Mouse (Mus musculus) gonadal fat pad, adult 2 months (tissue): ENCODE measurements around the gene Gm37240. TPM values are rescaled to one million over a fixed set of nuclear protein-coding genes. Genes with fewer than 3 reads are reported as not detected.
"Not testable (repeated sequence)": the region's sequence is repeated elsewhere in the genome, so short reads cannot be mapped to it uniquely, and the experiment has no call there.

Experiments
- DNase-seq: peaks from one replicate; pipeline ENCODE4 v3.0.0-alpha.2; 2012; ENCODE audit warnings: low read depth
- polyA plus RNA-seq: library from polyadenylated mRNA; depleted of rRNA; stranded (reverse); fragments of >200 nt; gene quantifications from 2 replicates; pipeline ENCODE4 v1.2.3, GENCODE M21; 2012

Gene Gm37240
- polyA plus RNA-seq, 1 experiment = 6.2 TPM

DNA sequence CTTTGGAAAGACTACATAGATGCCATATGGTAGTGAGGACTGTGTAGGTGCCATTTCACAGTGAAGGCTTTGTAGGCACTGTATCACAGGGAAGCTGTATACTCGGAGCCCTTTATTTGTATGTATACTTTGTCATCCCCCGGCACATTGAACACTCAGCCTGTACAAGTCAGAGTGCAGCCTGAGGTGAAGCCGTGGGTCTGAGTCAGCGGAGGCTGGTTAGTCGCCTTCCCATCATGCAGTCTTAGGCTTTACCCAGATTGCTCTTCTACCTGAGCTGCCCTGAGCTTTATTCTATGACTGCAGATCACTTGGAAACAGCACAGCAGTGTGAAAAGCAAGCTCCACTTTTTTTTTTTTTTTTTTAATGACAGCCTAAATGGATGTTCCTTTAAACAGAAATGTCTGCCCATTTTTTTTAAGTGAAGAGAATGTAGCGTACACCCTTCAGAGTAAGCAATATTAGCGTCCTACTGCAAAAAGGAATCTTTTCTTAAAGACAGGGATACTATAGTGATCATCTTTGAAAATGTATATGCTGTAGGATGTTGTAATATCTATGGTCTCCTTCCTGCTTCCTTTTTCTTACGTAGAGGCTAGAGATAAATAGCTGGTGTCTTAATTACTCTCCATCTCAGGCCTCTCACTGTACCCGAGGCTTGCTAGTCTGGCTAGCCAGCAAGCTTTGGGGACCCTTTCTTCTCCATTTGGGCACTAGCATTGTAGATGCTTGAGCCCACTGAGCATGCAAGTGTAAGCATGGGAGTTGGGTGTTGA, 969.2 kb downstream of the Gm37240 start:
- DNase-seq = no peak

DNA sequence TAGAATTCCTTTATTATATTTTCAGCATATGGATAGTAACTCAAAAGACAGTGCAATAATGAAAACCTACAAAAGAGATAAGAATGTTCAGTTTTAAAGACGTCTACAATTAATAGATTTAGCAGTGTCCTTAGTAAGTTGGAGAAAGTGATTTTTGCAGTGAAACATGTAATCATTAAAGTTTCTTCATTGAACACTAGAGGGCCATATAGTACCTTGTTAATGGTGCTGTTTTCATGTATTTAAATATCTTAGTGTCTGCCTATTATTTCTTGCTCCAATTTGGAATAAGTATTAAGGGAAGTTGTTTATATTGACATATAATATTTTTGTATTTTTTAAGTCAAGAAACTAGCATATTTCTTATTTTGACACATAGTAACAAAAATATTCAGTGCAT, 973.0 kb downstream of the Gm37240 start:
- DNase-seq = no peak

DNA sequence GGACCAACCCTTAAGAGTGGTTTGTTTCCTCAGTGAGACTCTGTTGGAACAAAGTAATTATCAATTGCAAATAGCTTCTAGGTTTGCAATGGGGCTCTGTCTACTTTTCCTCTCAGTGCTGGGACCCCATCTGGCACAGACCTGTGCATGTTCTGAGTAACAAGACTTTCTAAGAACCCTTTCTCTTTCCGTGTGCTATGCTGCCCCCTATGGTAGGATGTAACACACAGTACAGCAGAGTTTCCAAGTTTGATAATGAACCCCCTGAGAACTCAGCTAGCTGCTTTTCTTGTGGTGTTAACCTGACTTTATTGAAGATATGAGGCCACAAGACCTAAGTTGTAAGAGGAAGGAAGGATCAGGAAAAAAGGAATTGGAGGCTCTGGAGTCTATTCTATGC, 980.8 kb downstream of the Gm37240 start:
- DNase-seq = no peak

DNA sequence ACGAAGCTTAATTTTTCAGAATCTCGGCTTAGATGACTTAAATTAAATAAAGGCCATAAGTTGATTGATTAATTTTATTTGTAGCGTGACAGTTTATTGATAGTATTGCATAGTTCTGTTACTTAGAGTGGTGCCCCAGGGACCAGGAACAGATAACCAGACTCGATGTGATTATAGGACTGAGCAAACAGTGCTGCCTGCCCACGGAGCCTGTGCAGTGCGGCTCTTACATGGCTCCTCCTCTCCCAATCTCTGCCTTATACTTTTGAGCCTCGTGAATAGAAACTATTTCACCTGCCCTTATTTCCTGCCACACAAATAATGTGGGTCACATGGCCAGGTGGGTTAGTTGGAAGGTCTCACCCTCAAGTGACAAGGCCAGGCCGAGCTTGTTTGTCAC, 989.4 kb downstream of the Gm37240 start:
- DNase-seq = no peak

DNA sequence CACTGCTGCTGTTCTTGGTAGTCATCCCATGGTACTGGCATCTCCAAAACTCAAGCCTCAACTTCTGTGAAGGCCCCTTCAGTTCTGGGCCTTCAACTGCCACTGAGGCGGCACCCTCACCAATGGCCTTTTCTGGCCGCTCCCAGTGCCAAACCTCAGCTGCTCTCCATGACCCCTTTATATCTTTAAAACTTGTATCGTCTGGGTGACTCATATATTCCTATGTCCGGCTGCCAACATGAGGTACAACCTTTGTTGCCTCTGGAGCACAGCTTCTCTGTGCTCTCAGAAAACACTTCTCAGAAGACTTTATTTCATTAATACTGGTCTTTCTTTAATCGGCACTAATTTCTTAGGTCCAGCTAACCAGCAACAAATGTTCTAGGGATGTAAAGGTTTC, 996.3 kb downstream of the Gm37240 start:
- no peak for DNase-seq

DNA sequence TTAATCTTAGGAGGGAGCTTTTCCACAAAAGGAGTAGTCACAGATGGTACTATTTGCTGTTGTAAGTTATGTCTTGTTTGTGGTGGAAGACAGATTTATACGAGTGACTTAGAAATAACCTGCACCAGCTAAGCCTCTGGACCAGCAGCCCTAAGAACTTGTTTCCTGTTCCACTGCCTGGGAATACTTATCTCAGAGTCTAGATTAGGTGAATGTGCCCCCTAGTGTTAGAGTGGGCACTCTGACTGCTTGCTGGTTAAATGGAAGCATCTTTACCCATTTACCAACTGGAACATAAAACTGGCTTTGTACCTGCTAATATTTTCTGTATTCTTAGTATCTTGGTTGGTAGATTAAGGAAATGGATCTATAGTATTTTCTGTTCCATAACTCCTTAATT, 997.7 kb downstream of the Gm37240 start:
- no peak for DNase-seq

DNA sequence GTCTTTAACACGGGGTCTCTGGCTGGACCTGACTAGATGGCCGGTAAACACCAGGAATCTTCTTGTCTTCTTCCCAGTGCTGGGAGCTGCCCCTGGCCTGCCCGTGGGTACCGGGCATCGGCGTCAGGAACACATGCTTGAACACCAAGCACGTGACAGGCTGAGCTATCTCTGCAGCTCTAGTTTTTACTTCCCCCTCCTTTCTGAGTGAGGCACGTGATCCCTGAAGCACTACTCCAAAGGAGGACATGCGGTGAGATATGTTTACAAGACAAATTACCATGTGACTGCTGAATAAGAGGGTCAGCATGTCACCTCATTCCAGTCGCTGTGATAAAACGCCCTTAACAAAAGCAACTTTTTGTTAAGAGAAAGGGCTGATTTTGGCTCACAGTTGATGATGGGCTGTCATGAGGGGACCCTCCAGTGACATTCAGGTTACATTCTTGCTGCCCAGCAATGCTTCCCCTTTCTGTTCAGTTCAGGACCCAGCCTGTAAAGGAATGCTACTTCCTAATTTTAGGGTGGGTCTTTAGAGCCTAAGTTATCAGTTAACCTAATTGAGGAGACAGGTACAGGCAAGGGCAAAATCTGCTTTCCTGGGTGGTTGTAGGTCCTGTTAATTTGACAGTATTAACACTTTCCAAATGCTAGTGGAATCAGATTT, 1003.4 kb downstream of the Gm37240 start:
- no peak for DNase-seq

DNA sequence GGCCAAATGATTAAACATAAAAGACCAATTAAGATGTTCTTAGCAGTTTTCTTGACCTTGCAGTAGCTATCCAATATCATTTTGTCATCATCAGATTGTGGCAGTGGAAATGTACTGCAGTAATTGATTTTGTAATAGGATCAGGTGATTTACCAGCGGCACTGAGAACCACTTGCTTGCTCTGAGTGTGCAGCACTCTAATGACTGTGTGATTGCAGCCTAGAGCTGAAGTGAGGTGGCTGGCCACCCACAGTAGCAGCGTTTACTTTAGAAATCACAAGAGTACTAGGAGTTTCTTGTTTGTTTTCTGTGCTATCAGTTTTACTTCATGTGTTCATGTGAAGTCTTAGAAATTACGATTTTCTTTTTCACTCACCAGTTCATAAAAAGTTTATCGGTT, 1011.1 kb downstream of the Gm37240 start:
- no peak for DNase-seq

DNA sequence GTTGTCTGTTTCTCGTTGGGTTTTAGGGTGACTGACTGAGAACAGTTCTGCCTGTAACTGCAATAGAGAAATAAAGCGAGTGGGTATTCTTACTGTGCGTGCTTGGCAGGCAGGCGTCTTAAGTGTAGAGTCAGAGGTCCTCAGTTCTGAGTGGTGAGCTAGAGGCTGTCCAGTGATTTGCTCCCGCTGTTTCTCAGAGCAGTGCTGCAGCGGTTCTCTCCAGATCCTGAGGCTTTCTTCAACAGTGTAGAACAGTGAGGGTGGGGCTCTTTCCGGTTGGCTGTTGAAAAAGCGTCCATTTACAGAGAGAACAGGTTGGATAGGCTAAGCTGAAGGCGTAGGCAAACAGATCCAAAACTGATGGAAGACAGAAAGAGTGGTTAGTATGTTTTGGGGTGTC, 1012.0 kb downstream of the Gm37240 start:
- no peak for DNase-seq

DNA sequence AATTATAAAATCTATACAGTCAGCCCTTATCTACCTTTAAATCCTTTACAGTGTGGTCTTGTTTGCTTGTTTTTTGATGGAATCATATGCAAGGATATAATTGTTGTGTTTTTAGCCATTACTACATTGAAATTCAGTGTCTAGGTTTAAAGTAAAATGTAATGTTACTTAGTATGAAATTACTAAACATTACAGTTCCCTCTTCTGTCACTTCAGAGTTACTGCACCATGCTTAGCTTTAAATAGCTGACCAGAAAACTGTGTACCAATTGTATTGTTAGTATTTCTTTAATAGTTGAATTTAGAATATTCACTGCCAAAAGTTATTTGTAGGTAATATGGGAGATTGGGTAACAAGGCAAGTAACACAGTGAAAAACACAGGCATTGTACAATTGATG, 1017.2 kb downstream of the Gm37240 start:
- no peak for DNase-seq

DNA sequence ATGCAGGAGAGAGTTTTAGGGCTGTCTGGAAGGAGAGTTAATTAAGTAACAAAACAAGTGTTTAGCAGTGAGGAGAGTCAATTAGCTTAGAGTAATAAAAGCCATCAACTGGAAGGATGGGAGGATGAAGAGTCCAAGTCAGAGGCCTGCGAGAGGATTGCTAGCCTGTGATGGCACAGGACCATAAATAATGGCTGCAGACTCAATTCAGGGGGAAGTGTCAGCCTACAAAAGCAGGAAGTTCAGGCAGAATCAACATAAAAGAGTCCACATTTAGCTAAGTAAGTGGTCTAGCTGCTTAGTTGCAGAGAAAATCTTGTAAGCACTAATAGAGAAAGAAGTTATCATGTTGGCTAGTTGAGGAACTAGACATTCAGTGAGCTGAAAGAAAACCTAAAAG, 1019.3 kb downstream of the Gm37240 start:
- no peak for DNase-seq

DNA sequence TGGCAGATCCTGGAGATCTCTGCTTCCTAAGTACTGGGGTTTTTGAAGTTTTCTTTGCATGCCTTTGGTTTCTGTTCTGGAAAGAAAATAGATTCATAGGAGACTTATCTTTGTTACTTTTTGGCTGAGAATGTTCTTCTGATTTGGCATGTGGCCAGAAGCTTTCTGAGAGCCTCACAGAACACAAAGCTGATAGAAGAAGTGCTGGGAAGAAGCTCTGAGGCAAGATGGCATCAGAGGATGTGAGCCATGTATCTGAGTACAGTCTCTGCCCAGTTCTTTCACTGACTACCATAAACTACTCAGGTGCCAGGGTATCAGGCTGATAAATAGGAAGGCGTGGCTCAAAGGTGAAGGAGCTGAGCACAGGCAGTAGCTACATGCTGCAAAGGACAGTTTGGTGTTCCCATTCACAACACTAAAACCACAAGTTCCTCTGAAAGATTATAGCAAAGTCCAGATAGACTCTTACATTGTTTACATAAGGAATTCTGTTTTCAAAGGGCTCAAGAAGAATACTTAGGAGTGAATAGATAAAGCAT, 1019.8 kb downstream of the Gm37240 start:
- DNase-seq = no peak

DNA sequence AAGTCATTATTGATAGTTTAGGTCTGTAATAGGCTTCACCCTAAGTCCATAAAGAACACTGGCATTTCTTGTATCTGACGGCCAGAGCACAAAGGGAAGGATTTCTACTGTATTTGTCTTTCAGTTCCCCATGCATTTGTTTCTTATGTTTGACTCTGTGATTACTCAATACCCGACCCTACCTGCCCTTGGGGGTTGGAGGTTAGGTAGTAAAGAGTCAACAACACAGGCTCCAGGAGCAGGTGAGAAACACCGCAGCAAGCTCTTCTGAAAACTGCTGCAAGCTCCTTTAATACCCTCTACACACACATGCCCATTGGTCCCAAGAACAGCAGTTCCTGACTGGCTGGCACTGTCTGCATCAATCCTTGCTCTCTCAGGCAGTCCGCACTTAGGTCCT, 1020.5 kb downstream of the Gm37240 start:
- no peak for DNase-seq

DNA sequence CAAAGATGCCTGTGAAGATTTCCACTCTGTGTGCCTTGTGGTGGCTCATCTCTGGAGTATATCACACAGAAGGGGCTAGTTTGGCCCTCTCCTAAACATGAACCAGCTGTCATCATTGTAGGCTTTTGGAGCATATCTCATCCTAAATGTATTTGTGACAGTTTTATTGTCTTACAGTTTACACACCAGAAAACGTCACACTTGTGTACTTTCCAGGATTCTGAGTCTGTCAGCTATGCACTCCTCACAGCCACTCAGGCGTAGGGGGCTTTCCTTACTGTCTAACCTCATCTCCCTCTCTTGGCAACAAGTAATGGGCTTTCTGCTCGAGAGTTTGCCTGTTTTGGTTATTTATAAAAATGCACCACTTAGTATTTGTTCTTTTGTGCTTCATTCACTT, 1021.6 kb downstream of the Gm37240 start:
- no peak for DNase-seq

DNA sequence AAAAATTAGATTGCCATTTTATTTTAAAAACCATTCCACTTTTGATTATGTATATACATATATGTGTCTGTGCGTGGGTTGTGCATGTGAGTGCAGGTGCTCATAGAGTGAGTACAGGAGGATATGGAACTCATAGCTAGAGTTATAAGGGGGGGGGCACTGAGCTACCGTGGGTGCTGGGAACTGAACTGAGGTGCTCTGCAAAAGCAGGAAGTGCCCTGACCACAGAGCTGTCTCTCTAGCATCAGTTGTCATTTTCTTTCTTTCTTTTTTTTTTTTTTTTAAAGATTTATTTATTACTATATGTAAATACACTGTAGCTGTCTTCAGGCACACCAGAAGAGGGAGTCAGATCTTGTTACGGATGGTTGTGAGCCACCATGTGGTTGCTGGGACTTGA, 1025.5 kb downstream of the Gm37240 start:
- not testable (repeated sequence) for DNase-seq

DNA sequence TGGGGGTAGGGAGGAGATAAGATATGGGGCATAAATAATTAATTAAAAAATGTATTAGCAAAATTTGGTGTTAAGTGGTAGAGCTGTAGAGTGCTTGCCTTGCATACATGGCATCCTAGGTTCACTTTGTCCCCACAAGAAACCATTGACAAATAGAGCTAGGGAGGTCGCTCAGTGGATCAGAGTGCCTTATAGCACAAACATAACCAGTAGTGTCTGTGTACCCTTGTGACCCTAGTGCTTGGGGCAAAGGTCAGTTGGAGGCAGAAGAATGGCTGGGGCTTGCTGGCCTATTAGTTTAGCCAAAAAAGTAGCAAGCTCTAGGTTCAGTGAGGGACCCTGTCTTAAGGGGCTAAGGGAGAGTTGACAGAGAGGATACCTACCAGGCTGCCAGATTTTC, 1026.6 kb downstream of the Gm37240 start:
- no peak for DNase-seq

DNA sequence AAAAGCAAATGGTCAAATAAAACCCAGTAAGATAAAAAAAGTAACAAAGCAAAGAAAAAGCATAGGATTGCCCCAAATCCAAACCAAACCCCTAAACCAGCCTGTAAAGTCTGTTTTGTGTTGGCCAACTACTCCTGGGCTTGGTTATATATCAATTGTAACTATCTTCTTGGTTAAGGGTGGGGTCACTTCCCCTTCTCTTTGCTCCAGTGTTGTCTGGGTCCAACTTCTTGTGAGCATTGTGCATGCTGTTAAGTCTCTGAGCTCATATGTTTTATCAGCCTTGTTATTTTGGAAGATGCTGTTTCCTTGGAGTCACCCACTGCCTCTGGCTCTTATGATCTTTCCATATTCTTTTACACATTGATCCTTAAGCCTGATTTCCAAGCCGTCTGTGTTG, 1032.9 kb downstream of the Gm37240 start:
- no peak for DNase-seq

DNA sequence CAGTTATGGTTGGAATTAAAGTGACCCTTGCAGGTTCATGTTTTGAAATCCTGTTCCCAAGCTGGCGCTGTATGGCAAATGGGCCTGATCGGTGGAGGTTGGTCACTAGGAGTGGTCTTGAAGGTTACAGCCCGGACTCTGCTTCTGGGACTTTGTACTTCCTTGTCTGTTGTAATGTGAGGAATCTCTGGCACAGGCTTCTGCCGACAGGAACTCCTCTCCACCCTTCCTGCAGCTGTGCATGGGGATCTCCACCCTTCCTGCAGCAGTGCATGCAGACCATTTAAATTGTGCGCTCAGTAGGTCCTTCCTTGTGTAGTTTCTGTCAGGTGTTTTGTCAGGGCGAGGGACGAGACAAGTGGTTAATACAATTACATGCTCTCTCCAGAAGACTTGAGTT, 1034.4 kb downstream of the Gm37240 start:
- DNase-seq = no peak

DNA sequence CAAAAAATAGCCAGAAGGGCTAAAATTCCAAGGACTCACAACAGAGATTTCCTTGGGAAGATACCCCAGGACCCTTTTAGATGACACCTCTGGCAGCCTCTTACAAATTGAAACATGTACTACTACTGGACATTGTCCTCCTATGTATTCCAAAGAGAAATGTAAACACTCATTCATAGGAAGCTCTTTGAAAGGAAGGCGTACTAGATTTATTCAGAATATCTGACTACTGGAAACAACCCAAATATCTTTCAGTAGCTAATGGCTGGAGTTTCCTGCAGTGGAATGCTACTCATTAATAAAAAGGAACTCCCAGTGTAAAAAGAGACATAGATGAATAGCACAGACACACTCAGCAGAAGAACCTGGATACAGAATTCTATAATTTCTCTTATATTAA, 1035.5 kb downstream of the Gm37240 start:
- DNase-seq = no peak

DNA sequence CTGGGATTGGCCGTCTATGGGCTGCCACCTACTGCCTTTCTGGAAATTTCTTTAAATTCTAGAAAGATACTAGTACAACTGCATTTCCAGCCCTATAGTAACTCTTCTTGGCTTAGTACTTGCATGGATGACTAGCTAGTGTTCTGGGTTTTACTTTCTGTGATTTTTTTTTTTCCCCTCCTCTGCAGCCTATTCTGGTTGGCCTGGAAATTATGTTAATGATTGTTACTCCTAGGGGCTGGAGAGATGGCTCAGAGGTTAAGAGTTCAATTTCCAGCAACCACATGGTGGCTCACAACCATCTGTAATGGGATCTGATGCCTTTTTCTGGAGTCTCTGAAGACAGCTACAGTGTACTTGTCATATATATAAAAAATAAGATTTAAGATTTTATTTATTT, 1036.9 kb downstream of the Gm37240 start:
- no peak for DNase-seq

DNA sequence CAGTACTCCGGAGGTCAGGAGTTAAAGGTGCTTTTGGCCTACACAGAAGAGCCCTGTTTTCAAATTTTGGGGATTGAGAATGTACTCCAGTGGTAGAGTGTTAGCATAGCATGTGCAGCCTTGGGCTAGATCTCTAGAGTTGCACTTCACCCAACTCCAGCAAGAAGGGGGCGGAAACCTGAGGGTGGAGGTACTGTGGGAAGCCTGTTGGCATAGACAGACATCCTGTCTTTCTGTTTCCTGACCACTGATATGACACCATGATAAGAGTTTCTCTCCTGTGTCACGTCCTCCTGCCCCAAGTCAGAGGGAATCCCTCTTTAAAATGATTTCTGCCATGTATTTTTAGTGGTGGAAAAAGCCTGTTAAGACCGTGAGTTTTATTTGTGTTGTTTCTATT, 1038.5 kb downstream of the Gm37240 start:
- DNase-seq = no peak

DNA sequence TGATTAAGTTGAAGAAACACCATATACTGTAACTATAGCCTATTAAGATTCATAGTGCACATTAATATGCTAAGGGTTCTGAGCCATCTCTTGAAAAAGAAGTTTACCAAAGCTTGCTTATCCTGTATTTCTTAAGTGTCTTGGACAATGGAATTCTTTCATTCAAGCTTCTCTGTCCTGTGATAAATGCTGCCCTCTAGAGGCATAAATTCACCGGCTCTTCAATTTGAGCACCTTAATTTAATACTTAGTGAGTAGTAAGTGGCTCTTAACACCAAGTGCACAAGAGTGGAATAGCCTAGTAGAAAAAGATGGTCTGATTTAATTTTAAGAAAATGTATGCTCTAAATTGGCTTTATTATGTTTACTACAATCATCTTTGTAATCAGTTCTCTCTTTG, 1043.7 kb downstream of the Gm37240 start:
- peak; percentile 30 for DNase-seq

DNA sequence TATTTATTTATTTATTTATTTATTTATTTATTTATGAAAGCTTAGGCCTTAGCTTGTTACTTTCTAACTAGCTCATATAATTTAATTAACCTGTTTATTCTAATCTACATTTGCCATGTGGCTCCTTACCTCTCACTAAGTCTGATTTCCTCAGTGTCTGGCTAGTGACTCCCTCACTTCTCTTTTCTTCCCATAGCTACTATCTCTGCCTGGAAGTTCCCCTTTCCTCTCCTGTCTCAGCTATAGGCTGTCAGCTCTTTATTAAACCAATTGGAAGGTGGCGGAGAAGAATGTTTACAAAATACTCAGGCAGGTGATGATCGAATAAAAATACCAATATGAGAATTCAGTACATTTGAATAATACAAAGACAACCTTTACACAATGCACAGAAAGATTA, 1044.5 kb downstream of the Gm37240 start:
- no peak for DNase-seq
